Mouse (Mus musculus) neural tube, embryonic 10.5 days (tissue): Measurements from ENCODE around the gene Agbl2.
"Not testable (repeated sequence)": the region's sequence is repeated elsewhere in the genome, so short reads cannot be mapped to it uniquely, and the experiment has no call there.

Experiments
- DNase-seq: peaks from one replicate; pipeline ENCODE4 v3.0.0-alpha.2; 2017; ENCODE audit warnings: low spot score; ENCODE audit errors: extremely low spot score

The Agbl2 gene

DNA sequence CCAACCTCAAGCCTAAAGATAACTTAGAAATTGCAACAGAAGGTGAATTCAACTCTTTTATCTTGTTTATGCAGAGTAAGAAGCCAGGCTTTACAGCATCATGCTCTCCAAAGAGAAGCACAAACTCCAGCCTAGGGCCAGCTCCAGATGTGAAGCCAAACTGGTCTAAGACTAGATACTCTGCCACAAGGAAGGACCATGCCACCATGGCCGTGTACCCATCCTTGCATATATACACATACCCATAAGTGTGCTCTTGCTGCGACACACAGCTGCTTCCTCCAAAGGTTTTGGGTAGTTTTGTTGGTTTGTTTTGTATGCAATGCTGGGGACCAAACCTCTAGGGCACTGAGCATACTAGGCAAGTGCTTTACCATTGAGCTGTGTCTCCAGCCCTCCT lies 32.7 kb downstream of the Agbl2 start:
- DNase-seq = no peak

DNA sequence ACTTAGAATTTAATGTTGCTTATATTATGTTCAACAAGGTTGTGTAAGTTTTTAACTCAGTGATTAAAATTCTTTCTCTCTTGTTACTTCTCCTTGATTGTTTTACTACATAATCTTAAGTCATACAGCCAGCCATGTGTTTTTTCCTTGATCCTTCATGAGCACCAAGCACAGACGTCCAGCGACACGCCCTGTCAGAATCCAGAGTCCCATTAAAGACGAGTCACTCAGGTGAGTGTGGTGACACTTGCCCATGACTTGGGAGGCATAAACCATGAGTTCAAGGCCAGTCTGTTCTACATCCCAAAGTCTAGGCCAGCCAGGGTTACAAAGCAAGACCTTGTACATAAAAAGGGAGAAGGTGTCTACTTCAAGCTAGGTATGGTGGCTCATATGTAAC lies 33.6 kb downstream of the Agbl2 start:
- DNase-seq = no peak

DNA sequence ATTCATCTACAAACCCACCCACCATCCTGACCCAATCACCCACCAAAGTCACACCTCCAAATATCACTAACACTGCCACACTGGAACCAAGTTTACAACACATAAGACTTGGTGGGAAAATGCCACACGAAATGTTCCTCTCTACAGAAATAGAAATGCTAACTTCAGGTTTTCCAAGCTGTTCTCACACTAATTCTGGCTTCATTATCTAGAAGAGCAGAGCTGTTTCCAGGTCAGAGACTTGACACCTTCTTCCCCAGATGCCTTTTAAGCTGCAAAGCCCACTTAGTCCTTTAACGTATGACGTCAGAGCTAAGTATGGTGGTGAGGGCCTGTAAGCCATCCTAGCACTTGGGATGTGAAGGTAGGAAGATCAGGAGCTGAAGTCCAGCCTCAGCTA lies 36.2 kb downstream of the Agbl2 start:
- DNase-seq = no peak

DNA sequence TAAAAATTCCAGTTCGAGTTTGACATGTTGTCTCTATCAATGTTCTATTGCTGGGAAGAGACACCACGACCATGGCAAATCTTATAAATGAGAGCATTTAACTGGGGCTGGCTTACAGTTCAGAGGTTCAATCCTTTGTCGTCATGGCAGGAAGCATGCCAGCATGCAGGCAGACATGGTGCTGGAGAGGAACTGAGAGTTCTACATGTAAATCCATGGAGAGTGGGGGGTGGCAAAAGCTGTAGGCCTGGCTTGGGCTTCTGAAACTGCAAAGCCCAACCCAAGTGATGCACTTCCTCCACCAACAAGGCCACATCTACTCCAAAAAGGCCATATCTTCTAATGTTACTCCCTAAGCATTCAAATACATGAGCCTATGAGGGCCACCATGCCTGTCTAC lies 38.4 kb downstream of the Agbl2 start:
- DNase-seq = no peak

DNA sequence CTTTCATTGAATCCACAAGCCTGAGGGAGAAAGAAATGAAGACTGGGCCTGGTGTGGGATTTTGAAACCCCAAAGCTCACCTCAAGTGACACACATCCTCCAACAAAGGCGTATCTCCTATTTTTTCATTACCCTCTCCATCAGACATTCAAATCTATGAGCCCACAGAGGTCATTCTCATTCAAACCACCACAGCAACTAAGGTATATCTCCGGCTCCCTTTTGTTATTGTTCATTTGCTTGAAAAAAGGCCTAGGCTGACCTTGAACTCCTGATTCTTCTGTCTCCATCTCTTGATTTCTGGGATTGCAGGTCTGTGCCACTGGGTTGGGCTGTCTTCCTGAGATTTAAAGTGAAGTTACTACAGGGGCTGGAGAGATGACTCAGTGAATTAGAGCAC lies 40.5 kb downstream of the Agbl2 start:
- DNase-seq = no peak

DNA sequence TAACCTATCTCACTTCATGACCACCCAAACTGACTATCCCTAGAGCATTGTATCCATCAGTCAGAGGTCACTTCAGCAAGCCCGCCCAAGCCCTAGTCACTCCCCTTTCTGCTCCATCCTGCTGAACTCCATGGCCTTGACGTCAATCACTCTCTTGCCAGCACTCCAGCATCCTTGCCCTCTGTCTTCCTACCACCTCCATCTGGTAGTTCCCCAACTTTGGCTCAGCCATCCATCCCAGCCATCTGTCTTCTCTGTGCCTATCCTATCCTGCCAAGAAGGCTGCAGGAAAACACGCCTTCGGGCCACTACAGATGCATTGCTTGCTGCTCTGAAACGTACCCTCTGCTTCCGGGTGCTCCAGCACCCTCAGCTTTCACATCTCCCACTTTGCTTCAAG lies 41.3 kb downstream of the Agbl2 start:
- DNase-seq = no peak

DNA sequence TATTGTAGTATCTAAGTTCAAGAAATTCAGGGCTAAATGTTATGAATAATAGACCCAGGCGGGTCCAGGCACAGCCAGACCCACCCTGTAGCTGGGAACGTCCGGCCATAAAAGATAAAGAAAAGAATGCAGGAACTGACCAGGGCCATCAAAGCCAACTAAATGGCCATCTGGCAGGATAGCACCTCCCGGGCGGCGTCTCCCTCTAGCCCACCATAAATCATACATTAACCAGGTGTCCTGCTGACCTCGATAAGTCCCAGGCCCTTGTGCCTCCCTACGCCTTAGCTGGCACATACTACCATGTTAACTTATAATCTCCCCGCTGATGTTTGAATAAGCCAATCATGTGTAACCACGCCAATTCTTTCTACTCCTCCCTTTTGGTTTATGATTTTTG lies 42.0 kb downstream of the Agbl2 start:
- not testable (repeated sequence) for DNase-seq

DNA sequence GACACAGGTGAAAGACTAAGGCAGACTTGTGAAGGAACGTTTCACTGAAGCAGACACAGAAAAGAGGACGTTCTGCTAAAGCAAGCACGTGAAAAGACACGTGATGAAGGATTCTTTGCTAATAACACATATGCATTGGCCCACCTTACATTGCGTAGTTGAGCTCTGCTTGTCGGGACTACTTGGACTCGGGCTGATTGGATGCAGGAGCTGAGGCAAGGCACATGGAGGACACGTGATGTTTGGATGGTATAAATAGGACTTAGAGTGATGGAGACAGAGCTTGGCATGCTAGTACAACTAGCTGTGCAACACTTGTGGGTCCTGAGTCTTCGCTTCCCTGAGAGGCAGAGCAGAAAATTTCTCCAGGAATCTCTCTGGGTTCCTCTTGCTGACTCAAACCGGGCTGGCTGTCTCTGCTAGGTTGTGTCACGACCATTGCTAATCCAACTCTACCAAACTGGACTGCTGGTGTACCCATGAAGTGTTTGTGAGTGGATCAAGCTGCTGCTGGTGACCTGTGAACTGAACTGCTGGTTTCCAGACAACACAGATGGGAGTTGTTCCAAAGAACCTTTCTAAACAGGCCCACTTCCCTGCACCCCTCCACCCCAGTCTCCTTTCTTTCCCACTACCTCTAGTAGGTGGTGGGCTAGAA lies 43.1 kb downstream of the Agbl2 start:
- DNase-seq = no peak

DNA sequence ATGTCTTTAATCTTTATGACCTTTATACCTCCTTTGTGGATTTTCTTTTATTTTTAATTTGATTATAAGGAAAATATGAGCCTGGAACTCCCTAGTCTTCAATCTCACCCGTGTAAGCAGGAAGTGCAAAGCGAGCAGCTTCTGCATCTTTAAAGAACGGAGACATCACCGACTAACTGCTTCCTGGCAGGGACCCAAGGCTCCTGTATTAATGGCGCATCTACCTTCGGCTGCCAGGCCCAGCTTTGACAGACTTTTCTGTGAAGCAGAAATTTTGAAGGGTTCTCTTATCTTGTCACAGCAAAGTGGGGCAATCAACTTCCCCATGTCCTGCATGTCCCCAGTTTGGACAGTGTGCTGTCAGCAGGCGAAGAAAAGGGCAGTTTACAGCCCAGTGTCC lies 46.2 kb downstream of the Agbl2 start:
- DNase-seq = no peak

DNA sequence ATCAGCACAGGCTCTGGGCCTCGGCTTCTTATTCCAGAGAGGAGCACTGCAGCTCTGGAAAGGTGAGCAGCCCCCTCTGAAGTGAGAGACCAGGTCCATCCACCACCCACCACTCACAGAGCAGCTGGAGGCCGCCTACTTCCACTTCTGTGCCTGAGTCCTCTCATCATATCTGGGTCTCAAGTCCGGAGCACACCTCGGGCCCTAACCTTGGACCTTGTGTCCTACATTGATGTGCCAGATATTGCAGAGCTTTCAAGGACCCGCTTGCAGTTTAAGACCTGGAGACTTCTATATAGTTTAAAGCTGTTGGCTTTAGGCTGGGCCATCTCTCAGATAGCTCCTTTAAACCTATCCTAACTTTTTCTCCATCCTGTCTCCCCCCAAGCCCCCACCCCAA lies 51.0 kb downstream of the Agbl2 start:
- no peak for DNase-seq

DNA sequence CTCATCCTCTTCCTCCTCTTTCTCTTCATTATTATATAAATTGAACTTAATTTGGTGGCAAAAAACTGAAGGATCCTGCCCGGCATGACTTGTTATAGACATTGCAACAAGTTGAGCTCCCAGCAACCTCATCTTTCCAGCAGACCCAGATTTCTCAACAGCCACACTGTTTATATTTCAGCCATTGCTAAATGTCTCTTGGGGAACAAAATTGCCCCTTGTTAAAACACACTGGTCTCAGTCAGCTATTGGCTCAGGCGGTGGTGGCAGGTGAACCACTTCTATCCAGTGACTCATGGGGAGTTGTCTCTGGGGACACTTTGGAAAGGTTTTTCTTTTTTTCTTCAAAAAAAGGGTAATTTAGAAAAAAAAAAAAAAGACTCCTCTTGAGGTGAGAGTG lies 56.1 kb downstream of the Agbl2 start:
- no peak for DNase-seq

DNA sequence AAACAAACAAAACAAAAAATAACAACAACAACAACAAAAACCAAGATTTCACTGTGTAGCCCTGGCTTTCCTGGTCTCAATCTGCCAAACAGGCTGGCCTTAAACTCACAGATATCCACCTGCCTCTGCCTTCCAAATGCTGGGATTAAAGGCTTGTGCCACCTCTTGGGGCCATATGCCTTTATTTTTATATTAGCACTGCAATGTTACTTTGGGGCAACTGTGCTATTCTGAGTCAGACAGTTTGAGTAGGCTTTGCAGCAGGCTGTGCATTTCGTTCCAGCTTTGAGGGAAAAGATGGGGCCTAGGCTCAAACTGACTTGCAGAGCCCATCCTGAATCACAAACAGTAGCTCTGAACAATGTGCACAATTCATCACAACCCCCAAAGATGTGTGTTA lies 61.1 kb downstream of the Agbl2 start:
- DNase-seq = no peak

DNA sequence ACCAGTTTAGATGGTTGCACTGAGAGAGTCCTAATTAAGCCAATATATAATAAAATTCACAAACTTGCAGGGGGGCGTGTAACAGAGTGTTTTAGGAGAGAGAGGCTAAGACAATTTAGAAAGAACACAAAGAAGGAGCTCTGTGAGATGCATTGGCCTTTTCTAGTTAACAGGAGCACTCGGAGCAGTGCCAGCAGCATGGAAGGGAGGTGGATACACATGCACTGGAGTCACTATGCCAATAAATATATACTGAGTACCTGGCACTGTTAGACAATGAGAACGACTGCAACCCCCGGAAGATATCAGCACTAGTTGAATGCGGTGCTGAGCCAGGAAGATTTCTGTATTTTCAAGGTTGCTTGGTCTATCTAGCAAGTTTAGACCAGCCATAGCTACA lies 61.7 kb downstream of the Agbl2 start:
- no peak for DNase-seq

DNA sequence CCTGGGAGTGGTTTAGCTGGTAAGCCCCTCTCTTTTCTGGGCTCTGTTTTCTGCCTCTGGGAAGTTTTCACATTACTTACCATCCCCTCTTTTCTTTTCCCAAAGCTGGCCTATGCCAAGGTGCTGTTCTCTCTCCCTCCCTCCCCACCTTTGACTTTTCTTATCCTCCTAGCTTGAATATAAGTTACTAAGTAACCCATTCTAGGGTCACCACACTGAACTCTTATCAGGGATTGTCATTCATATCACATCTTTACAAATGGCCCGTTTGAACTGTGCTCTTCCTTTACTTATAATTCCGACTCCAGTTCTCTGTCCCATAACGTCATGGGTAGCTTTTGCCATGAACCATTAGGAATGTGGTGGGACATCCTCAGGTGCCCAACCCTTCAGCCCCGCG lies 62.7 kb downstream of the Agbl2 start:
- DNase-seq = no peak

DNA sequence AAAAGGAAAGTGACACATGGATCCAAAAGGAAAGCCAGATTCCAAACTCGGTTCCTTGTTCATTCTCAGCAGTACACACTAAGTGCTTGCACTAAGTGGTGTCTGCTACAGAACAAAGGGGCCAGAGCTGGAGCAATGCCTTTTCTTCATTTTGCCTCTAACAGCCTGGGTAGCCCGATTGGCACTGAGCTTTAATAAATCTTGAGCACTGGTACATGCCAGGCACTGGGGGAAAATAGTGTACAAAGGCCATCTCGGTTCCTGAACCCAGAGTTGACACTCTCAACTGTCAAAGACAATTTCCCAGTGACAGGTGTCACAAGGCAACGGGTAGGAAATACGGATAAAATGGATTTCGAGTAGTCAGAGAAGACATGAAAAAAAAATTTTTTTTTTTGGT lies 63.6 kb downstream of the Agbl2 start:
- no peak for DNase-seq

DNA sequence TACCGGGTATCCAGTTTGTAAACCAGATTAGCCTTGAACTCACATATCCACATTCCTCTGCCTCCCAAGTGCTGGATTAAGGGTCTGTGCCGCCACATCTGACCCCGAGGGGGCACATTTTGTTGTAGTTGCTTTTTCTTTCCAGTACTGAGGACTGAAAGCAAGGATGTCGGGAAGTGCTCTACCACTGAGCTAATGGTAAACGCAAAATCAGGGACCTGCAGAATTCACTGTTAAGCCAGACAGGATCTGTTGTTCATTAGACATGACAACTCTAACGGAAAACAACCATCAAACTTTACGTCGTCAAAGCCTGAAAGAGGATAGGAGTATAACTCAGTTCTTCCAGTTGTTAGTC lies 64.0 kb downstream of the Agbl2 start:
- DNase-seq = no peak

DNA sequence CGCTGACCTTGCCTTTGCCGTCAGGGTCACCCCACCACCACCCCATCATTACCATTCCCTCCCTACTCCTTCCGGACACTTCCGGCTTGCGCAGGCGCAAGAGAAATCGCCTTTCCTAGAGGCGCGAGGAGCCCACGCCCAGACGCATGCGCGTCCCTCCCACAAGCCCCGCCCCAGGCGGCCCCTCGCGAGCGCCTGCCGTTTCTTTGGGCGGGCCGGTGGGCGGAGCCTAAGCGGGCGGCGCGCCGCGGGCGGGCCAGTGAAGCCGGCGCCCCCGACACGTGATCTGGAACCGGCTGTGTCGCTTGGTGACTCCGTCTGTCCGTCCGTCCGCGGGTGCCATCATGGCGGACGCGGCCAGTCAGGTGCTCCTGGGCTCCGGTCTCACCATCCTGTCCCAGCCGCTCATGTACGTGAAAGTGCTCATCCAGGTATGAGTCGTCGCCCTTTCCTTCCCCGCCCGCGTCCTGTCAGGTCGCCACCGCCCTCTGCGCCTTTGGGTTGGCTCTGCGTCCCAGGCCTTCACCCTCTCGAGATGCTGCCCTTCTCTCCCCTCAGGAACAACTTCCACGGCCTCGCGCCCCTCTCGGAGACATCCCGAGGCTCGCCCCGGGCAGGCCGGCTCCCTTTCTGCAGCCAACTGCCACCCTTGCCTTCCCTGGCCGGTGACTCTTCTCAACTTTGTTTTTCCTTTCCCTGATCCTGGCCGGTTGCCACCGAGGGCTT lies 64.6 kb downstream of the Agbl2 start, which contains the start of gene Mtch2:
Gene Mtch2, plus strand, starts transcription at position 201 of the 726 bp plus-strand sequence.
- DNase-seq = peak; percentile 97

DNA sequence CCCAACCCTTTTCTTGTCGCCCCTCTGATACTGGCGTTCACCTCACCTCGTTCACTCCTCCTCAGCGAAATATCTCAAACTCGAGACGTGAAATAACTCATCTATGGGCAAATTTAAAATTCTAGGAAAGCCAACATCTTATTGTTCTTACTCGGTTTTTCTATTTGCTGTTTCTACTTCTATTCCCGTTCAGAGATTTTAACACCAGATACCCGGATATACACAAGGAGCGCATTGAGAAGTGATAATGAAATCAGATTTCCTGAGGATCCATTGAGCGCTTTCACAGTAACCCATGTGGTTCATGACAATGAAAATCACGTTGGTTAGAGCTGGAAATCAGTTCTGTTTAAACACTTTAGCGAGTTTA lies 65.1 kb downstream of the Agbl2 start:
- no peak for DNase-seq

DNA sequence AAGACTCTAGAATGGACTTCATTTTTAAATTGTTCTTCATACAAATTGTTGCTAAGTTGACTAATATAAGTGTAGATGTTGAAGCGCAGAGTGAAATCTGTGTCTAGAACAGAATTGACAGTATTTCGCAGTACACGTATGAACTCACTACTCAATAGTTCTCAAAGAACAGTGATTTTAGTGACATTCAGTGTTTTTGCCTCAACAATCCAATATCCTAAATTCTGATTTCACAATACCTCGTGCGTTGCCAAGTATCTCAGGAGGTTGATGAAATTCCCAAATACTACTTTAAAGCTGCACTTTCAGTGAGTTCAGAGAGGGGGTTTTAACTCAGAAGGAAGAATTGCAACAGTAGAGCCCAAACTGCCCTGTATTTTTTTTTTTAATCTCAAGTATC lies 65.8 kb downstream of the Agbl2 start:
- no peak for DNase-seq

DNA sequence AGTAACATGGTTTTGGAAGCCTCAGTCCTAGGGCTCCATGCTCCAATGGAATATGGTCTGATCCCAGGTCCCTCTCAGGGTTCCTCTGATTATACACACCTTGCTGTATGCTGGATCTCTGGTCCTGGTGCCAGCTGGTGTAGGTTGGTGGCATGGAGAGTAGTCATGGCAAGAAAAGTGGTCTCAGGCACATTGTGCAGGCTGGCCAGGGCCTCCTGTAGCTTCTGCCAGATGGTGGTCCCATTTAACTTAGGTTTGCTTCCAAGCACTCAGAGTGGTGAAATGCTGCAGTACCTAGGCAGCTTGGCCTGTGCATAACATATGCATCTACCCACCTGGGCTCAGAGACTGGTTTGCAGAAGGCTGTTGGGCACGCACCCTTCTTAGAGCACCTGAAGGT lies 67.9 kb downstream of the Agbl2 start:
- no peak for DNase-seq

DNA sequence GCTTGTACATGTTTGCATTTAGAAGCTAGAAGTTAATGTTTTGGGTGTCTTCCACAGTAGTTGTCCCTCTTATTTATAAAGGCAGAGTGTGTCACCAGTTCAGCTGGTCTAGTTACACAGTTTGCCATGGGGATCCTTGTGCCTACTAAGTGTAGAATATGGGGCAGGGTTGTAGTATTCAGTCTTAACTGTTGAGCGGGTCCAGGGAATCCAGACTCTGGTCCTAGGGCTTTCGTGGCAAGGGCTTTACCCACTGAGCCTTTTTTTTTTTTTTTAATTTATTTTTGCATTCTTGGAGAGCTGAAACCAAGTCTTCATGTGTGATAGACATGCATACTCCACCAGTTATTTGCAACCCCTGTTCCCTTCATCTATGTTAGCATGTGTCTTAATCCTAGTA lies 79.0 kb downstream of the Agbl2 start:
- DNase-seq = no peak

DNA sequence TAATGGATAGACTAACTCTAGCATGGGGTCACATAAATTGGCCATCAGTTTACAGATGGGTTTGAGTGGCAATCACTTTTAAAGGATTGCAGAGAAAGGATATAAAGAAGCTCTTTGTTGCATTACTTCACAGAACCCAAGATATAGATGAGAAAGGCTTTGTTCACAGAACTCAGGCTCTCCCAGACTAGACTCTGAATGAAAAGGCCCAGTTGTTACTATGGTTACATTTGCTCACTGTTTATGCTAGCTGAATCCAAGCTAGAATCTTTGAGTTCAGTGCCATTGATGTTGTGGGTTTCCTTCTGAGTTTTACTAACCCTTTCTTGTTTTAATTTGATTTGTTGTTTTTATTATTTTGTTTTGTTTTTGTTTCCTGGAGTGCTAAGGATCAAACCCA lies 81.7 kb downstream of the Agbl2 start:
- DNase-seq = no peak

DNA sequence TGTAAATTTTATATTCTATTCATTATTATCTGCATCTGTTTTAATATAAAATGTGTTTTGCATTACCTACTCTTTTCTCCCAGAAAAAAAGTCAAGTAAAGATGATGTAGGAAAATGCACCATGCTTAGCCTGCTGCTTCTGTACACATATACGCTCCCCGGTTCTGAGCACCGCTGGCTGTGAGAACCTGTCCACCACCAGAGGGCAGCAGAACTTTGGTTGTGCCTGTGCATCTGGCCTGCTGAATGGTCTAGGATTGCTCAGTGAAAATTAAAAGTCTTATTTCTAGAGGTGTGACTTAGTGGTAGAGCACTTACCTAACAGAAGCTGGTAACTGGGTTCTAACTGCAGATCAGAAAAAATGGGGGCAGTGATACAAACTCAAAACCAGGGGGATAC lies 84.0 kb downstream of the Agbl2 start:
- DNase-seq = peak; percentile 80
